Mouse (Mus musculus): ENCODE measurements around the gene Gm11492. TPM values are rescaled to one million over a fixed set of nuclear protein-coding genes. Genes with fewer than 3 reads are reported as not detected.

The Gm11492 gene
- polyA plus RNA-seq, 1 experiment from 2014 or later, result not detected

GRCm38 (mm10) chr11:87615551-87615950 is 49.1 kb downstream of the Gm11492 start:
- Histone ChIP-seq H3K27me3 (no peaks in the 10 kb centered on the region), H3K27ac (replicated peaks) (no peak overlapping the region), H3K4me2 (replicated peaks) (no peak overlapping the region), H3K4me1 (no peaks in the 10 kb centered on the region), H3K36me3 (peaks cover 83% of the 10 kb centered on the region), H3K9ac (replicated peaks) (no peak overlapping the region), H3K4me3 (no peak overlapping the region), H3K9me3 (no peaks in the 10 kb centered on the region)
- no peak for ATAC-seq (replicated peaks)
- 95% methylated on average over 5 of the region's 5 CpGs for WGBS

- Histone ChIP-seq H3K9me3 (no peaks in the 10 kb centered on the region), H3K27ac (replicated peaks) (no peak overlapping the region), H3K4me3 (no peak overlapping the region), H3K4me2 (replicated peaks) (no peak overlapping the region), H3K36me3 (peaks cover 81% of the 10 kb centered on the region), H3K27me3 (no peaks in the 10 kb centered on the region), H3K9ac (replicated peaks) (no peak overlapping the region), H3K4me1 (no peaks in the 10 kb centered on the region)
- 97% methylated on average over 2 of the region's 2 CpGs for WGBS
- no peak for ATAC-seq (replicated peaks)
These were observed 49.5 kb downstream of the Gm11492 start for GRCm38 (mm10) chr11:87615952-87616351.

- Histone ChIP-seq H3K4me2 (replicated peaks) (no peak within 1 kb of the TSS), H3K9me3 (no peaks in the 10 kb centered on the region), H3K4me3 (no peak within 1 kb of the TSS), H3K36me3 (peaks cover 74% of the 10 kb centered on the region), H3K27me3 (no peaks in the 10 kb centered on the region), H3K9ac (replicated peaks) (no peak within 1 kb of the TSS), H3K4me1 (no peaks in the 10 kb centered on the region), H3K27ac (replicated peaks) (no peak within 1 kb of the TSS)
- 93% methylated on average over 66 of the region's 69 CpGs for WGBS
- no peak for ATAC-seq (replicated peaks)
These were observed 50.5 kb downstream of the Gm11492 start, which contains the start of gene Hsf5 for GRCm38 (mm10) chr11:87616790-87617474. TSS of gene Hsf5 (plus strand) at chr11:87617164.

GRCm38 (mm10) chr11:87617606-87618005 is 51.2 kb downstream of the Gm11492 start:
- no peaks in the 10 kb centered on the region for H3K27me3 ChIP-seq
- H3K36me3 ChIP-seq, result peaks cover 72% of the 10 kb centered on the region
- H3K9ac ChIP-seq (replicated peaks), result no peak overlapping the region
- 96% methylated on average over 32 of the region's 32 CpGs for WGBS
- H3K9me3 ChIP-seq, result no peaks in the 10 kb centered on the region
- no peak overlapping the region for H3K27ac ChIP-seq (replicated peaks)
- no peaks in the 10 kb centered on the region for H3K4me1 ChIP-seq
- no peak for ATAC-seq (replicated peaks)
- H3K4me2 ChIP-seq (replicated peaks), result no peak overlapping the region
- H3K4me3 ChIP-seq, result no peak overlapping the region

Other genes starting within 250 kb of the Gm11492 start
- gene Ppm1e, start 207.6 kb upstream of the Gm11492 start, polyA plus RNA-seq (2015; fragmentation: Nextera tagmentation; extraction: Ambion mirVana), result 26.3 and 26.4 TPM in 2 replicates
- gene Rad51c, start 161.7 kb upstream of the Gm11492 start, polyA plus RNA-seq (2015; fragmentation: Nextera tagmentation; extraction: Ambion mirVana), result 6.6 and 7.2 TPM in 2 replicates
- 0.31 TPM in 1 of 2 replicates, not detected in the other for gene Tex14, start 161.6 kb upstream of the Gm11492 start, polyA plus RNA-seq (2015; fragmentation: Nextera tagmentation; extraction: Ambion mirVana)
- gene Sept4, start 2.2 kb downstream of the Gm11492 start, polyA plus RNA-seq (2015; fragmentation: Nextera tagmentation; extraction: Ambion mirVana), result 18.0 and 22.2 TPM in 2 replicates
- gene Mtmr4, start 25.5 kb downstream of the Gm11492 start, polyA plus RNA-seq (2015; fragmentation: Nextera tagmentation; extraction: Ambion mirVana), result 62.4 and 62.7 TPM in 2 replicates
- 0.48 and 0.55 TPM in 2 replicates for gene Hsf5, start 50.5 kb downstream of the Gm11492 start, polyA plus RNA-seq (2015; fragmentation: Nextera tagmentation; extraction: Ambion mirVana)
- 0.66 and 0.92 TPM in 2 replicates for gene Rnf43, start 96.1 kb downstream of the Gm11492 start, polyA plus RNA-seq (2015; fragmentation: Nextera tagmentation; extraction: Ambion mirVana)
- gene Supt4a, start 170.9 kb downstream of the Gm11492 start, polyA plus RNA-seq (2015; fragmentation: Nextera tagmentation; extraction: Ambion mirVana), result 160 and 164 TPM in 2 replicates
- 30.3 and 31.8 TPM in 2 replicates for gene Tspoap1, start 193.9 kb downstream of the Gm11492 start, polyA plus RNA-seq (2015; fragmentation: Nextera tagmentation; extraction: Ambion mirVana)
- gene Mpo, start 226.9 kb downstream of the Gm11492 start, polyA plus RNA-seq (2015; fragmentation: Nextera tagmentation; extraction: Ambion mirVana), result 0.18 and 0.27 TPM in 2 replicates

Measured in forebrain, embryonic 15.5 days (tissue).